Comparison of ENCODE assay signal across 8 mouse cellular contexts in the genomic region with DNA sequence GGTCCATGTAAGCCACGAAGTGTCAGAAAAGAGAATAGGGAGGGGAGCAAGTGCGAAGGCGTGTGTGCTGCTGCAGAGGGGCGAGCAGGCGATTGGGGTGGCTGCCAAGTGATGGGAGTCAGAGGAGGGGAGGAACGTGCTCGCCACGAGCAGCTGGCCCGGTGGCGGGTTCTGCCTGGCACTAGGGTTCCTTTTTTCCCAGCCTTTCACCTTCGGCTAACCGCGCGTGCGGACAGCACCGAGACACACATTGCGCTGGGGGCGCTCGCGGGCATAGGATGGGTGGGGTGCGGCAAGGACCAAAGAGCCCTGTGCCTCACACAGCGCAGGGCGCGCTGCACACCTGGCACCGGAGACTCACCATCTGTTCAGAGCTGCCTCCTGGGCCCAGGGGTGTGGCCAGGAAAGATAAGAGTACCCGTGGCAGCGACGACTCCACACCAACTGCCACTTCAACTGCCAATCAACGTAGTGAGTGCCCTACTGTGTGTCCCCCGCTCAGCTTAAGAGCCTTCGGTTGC. TPM values are rescaled to one million over a fixed set of nuclear protein-coding genes. Genes with fewer than 3 reads are reported as not detected.
DNase-seq lines count a peak whose midpoint lies in the region; ATAC-seq and TF ChIP-seq lines count a peak whose summit lies in the region.

No protein-coding gene starts in this region.

- H3K4me3 ChIP-seq in layer of hippocampus, adult 2 months = peak overlapping the region; percentile 86
- H3K4me3 ChIP-seq in lung, adult 2 months (replicated peaks; ENCODE audit: extremely low read depth, low read depth, low read length) = peak overlapping the region; percentile 72
- H3K4me3 ChIP-seq in neural tube, embryonic 15.5 days (replicated peaks) = peak overlapping the region; percentile 59
- peak overlapping the region; percentile 90 for H3K4me3 ChIP-seq in testis, adult 2 months (ENCODE audit: control insufficient read depth, low read depth, low read length)

- ATAC-seq in neural tube, embryonic 15.5 days (ENCODE audit: low FRiP score) = peak; percentile 72

- 2% methylated on average over 31 of the region's 31 CpGs for WGBS in lung, adult 2 months
- 1% methylated on average over 31 of the region's 31 CpGs for WGBS in neural tube, embryonic 15.5 days

- peak overlapping the region; percentile 99 for H3K27ac ChIP-seq in layer of hippocampus, adult 2 months
- peak overlapping the region; percentile 96 for H3K27ac ChIP-seq in neural tube, embryonic 15.5 days (replicated peaks)
- peak overlapping the region; percentile 66; the same call in 1 of the 2 replicates for H3K27ac ChIP-seq in testis, adult 2 months (ENCODE audit: control insufficient read depth, insufficient read depth, low read depth, low read length)

- TF ChIP-seq CTCF in layer of hippocampus, adult 2 months (conservative IDR thresholded peaks at IDR 0.05) = peak; percentile 84
- TF ChIP-seq CTCF in lung, adult 2 months (IDR thresholded peaks at IDR 0.05; ENCODE audit: insufficient read depth, low read length) = peak; percentile 60
- peak; percentile 49; the same call in 1 of the 2 replicates for TF ChIP-seq CTCF in testis, adult 2 months (IDR thresholded peaks at IDR 0.05; ENCODE audit: control insufficient read depth, insufficient read depth, insufficient replicate concordance, low read depth, low read length)

- no peaks in the 10 kb centered on the region for H3K4me1 ChIP-seq in lung, adult 2 months (ENCODE audit: control insufficient read depth, insufficient read depth, low read length)
- peaks cover 14% of the 10 kb centered on the region for H3K4me1 ChIP-seq in neural tube, embryonic 15.5 days
- H3K4me1 ChIP-seq in testis, adult 2 months (ENCODE audit: control insufficient read depth, insufficient read depth, low read length) = peaks cover 16% of the 10 kb centered on the region

- DNase-seq in ES-CJ7 (ENCODE audit: low read depth, low spot score) = peak; percentile 78
- peak; percentile 87 for DNase-seq in cerebellum, adult 8-10 months
- peak; percentile 75 for DNase-seq in forelimb bud, embryonic 11.5 days (ENCODE audit: low read depth, low spot score)
- DNase-seq in heart, postnatal 36 days = peak; percentile 83 to 84
- DNase-seq in layer of hippocampus, adult 2 months (ENCODE audit: low spot score in 2 of 2) = peak; percentile 69 to 77
- peak; percentile 84 for DNase-seq in lung, adult 2 months

- no peaks in the 10 kb centered on the region for H3K36me3 ChIP-seq in neural tube, embryonic 15.5 days
- no peaks in the 10 kb centered on the region for H3K36me3 ChIP-seq in testis, adult 2 months (ENCODE audit: control insufficient read depth, insufficient read depth, low read length)

- no peaks in the 10 kb centered on the region for H3K27me3 ChIP-seq in neural tube, embryonic 15.5 days (replicated peaks)
- H3K27me3 ChIP-seq in testis, adult 2 months (ENCODE audit: control insufficient read depth, insufficient read depth, low read length) = no peaks in the 10 kb centered on the region

- no peak for TF ChIP-seq POLR2A in lung, adult 2 months (IDR thresholded peaks at IDR 0.05; ENCODE audit: borderline replicate concordance, extremely low read depth, low read depth, low read length)
- peak; percentile 61 for TF ChIP-seq POLR2A in testis, adult 2 months (IDR thresholded peaks at IDR 0.05; ENCODE audit: control insufficient read depth, low read depth, low read length)

- H3K9me3 ChIP-seq in neural tube, embryonic 15.5 days (replicated peaks) = no peaks in the 10 kb centered on the region

- peak overlapping the region; percentile 91 for H3K4me2 ChIP-seq in neural tube, embryonic 15.5 days

- H3K9ac ChIP-seq in neural tube, embryonic 15.5 days (replicated peaks) = peak overlapping the region; percentile 73

- intact Hi-C loops in heart, postnatal 36 days (cut with DNase I) = loop anchor here (2.0 to 10.0 kb wide), 6 partner anchors 243 to 1025 kb away; a partner anchor contains a TSS

RNA-seq across cellular contexts. Expression of a gene that starts 6.0 kb away (rescaled TPM):
- total RNA-seq in heart, postnatal 36 days (2021) = 10 to 100 TPM; 21.7 to 29.0 TPM
- total RNA-seq in layer of hippocampus, adult 2 months (2021) = 10 to 100 TPM; 18.6 to 21.2 TPM
- 33.6 and 33.8 TPM in 2 replicates for polyA plus RNA-seq in lung, adult 2 months (2012; rRNA removed)
- polyA plus RNA-seq in neural tube, embryonic 15.5 days (2015; fragmentation: Nextera tagmentation; extraction: Ambion mirVana) = 90.4 and 108 TPM in 2 replicates
- 2.2 and 2.5 TPM in 2 replicates for polyA plus RNA-seq in testis, adult 2 months (2012; rRNA removed)

Comparison
In these comparisons a context has a peak if more than half of its experiments do, and no peak if none do; other contexts are left out.
1. Peak in every context shown above with its lines: DNase-seq, ATAC-seq, H3K4me3 ChIP-seq and H3K27ac ChIP-seq.